Mouse (Mus musculus) CH12.LX (cell line): ENCODE data around the gene Tnfsf13b. TPM values are rescaled to one million over a fixed set of nuclear protein-coding genes. Genes with fewer than 3 reads are reported as not detected.

Source experiments
- DNase-seq: peaks from one replicate; pipeline ENCODE4 v3.0.0-alpha.2; 2013; ENCODE audit errors: extremely low read depth
- H3K27ac ChIP-seq: 2 replicates; pipeline ENCODE4 v1.5.1; 2012; ENCODE audit warnings: low read depth, mild to moderate bottlenecking, control low read depth, moderate library complexity; ENCODE audit not compliant: insufficient read depth
- H3K27me3 ChIP-seq: replicated peaks from 2 replicates; pipeline ENCODE3; 2012; ENCODE audit warnings: inconsistent platforms
- H3K36me3 ChIP-seq, 2 experiments: replicated peaks in 1 of 2; 2 replicates each; pipeline versions ENCODE3 to v1.6.1; 2012; ENCODE audit warnings: inconsistent platforms in 1 of 2, low read length in 1 of 2, mild to moderate bottlenecking in 1 of 2, mixed read lengths in 1 of 2, moderate library complexity in 1 of 2; ENCODE audit not compliant: control insufficient read depth in 1 of 2, insufficient read depth in 1 of 2
- H3K4me1 ChIP-seq, 2 experiments: 2 replicates each; pipeline ENCODE4 v1.6.1; 2012; ENCODE audit warnings: inconsistent platforms in 1 of 2, moderate library complexity in 1 of 2; ENCODE audit not compliant: insufficient read depth in 2 of 2, control insufficient read depth in 1 of 2
- H3K4me2 ChIP-seq: 2 replicates; pipeline ENCODE4 v1.6.1; 2012; ENCODE audit warnings: low read depth, mild to moderate bottlenecking, control low read depth; ENCODE audit not compliant: poor library complexity, insufficient read depth, severe bottlenecking
- H3K4me3 ChIP-seq, 3 experiments: fragments of 150-350 bp in 1 of 3; sonication (generic) in 1 of 3; replicated peaks in 1 of 3; 2 replicates each; pipeline versions ENCODE3 to v1.5.1; 2011 to 2012; ENCODE audit warnings: low read depth in 2 of 3, low read length in 2 of 3, mild to moderate bottlenecking in 2 of 3, moderate library complexity in 2 of 3, control low read depth in 1 of 3, improper control_type of control experiment in 1 of 3, inconsistent platforms in 1 of 3, mixed read lengths in 1 of 3; ENCODE audit not compliant: poor library complexity in 1 of 3
- H3K79me2 ChIP-seq: replicated peaks from 2 replicates; pipeline ENCODE4 v1.6.1; 2012; ENCODE audit warnings: mild to moderate bottlenecking, moderate library complexity; ENCODE audit not compliant: control insufficient read depth, poor library complexity, insufficient read depth, severe bottlenecking; ENCODE audit errors: extremely low read depth
- H3K9ac ChIP-seq: 2 replicates; pipeline ENCODE4 v1.6.1; 2012; ENCODE audit warnings: low read depth, mild to moderate bottlenecking, control low read depth, moderate library complexity; ENCODE audit not compliant: insufficient read depth
- H3K9me3 ChIP-seq: replicated peaks from 2 replicates; pipeline ENCODE3; 2012; ENCODE audit warnings: low read length, inconsistent platforms, mixed read lengths
- BHLHE40 ChIP-seq: IDR thresholded peaks from 2 replicates; pipeline ENCODE4 v1.6.1; 2011; ENCODE audit warnings: mild to moderate bottlenecking, low read depth, low read length, improper control_type of control experiment
- CTCF ChIP-seq, 2 experiments: IDR thresholded peaks in 1 of 2; conservative IDR thresholded peaks in 1 of 2; 2 replicates each; pipeline ENCODE4 v1.5.1; 2011 to 2012; ENCODE audit warnings: low read depth in 2 of 2, low read length in 2 of 2, improper control_type of control experiment in 1 of 2, inconsistent platforms in 1 of 2, mild to moderate bottlenecking in 1 of 2, moderate library complexity in 1 of 2
- ELF1 ChIP-seq: IDR thresholded peaks from 2 replicates; pipeline ENCODE4 v1.6.1; 2014; ENCODE audit warnings: low read depth, mild to moderate bottlenecking, inconsistent platforms, low read length, improper control_type of control experiment
- EP300 ChIP-seq: IDR thresholded peaks from 2 replicates; pipeline ENCODE4 v1.6.1; 2011; ENCODE audit warnings: low read length, improper control_type of control experiment
- ETS1 ChIP-seq: conservative IDR thresholded peaks from 2 replicates; pipeline ENCODE4 v1.6.1; 2012; ENCODE audit warnings: low read depth, mild to moderate bottlenecking, inconsistent platforms, low read length, improper control_type of control experiment, moderate library complexity
- GABPA ChIP-seq: IDR thresholded peaks from 2 replicates; pipeline ENCODE4 v1.6.1; 2012; ENCODE audit warnings: low read depth, low read length, improper control_type of control experiment, inconsistent platforms; ENCODE audit not compliant: insufficient replicate concordance
- JUN ChIP-seq: IDR thresholded peaks from 2 replicates; pipeline ENCODE4 v1.6.1; 2011; ENCODE audit warnings: low read depth, mild to moderate bottlenecking, low read length, improper control_type of control experiment, moderate library complexity; ENCODE audit not compliant: insufficient read depth
- KAT2A ChIP-seq: IDR thresholded peaks from 2 replicates; pipeline ENCODE4 v1.6.1; 2012; ENCODE audit warnings: low read length, improper control_type of control experiment, inconsistent platforms; ENCODE audit not compliant: insufficient replicate concordance
- MAFK ChIP-seq: IDR thresholded peaks from 2 replicates; pipeline ENCODE4 v1.6.1; 2011; ENCODE audit warnings: low read length, improper control_type of control experiment; ENCODE audit not compliant: insufficient replicate concordance
- MEF2A ChIP-seq: IDR thresholded peaks from 2 replicates; pipeline ENCODE4 v1.6.1; 2014; ENCODE audit warnings: low read depth, mild to moderate bottlenecking, inconsistent platforms, low read length, improper control_type of control experiment, borderline replicate concordance
- POLR2A ChIP-seq: IDR thresholded peaks from 2 replicates; pipeline ENCODE4 v1.6.1; 2011; ENCODE audit warnings: low read depth, mild to moderate bottlenecking, improper control_type of control experiment, low read length
- RAD21 ChIP-seq: IDR thresholded peaks from 2 replicates; pipeline ENCODE4 v1.6.1; 2011; ENCODE audit warnings: low read depth, mild to moderate bottlenecking, low read length, improper control_type of control experiment, moderate library complexity
- SMC3 ChIP-seq: IDR thresholded peaks from 2 replicates; pipeline ENCODE4 v1.6.1; 2011; ENCODE audit warnings: low read depth, low read length, improper control_type of control experiment
- TCF12 ChIP-seq: IDR thresholded peaks from 2 replicates; pipeline ENCODE4 v1.6.1; 2014; ENCODE audit warnings: low read depth, mild to moderate bottlenecking, inconsistent platforms, low read length, improper control_type of control experiment
- ZC3H11A ChIP-seq: IDR thresholded peaks from 2 replicates; pipeline ENCODE4 v1.6.1; 2012; ENCODE audit warnings: low read depth, mild to moderate bottlenecking, inconsistent platforms, low read length, improper control_type of control experiment
- ZNF384 ChIP-seq: IDR thresholded peaks from 2 replicates; pipeline ENCODE4 v1.6.1; 2012; ENCODE audit warnings: low read depth, low read length, improper control_type of control experiment, inconsistent platforms
- dilution Hi-C: fragments of 300-500 bp; cut with MboI; formaldehyde crosslinking; loops from 2 replicates; pipeline ENCODE4 v1.14.3; 2020; ENCODE audit warnings: low sequenced_read_pairs; ENCODE audit not compliant: extremely low pct_unique_long_range_greater_than_20kb, extremely low pct_ligation_motif_present
- in situ Hi-C: fragments of 300-500 bp; cut with MboI; formaldehyde crosslinking; loops from 3 replicates; pipeline ENCODE4 v1.14.3; 2019; ENCODE audit warnings: low sequenced_read_pairs, low pct_ligation_motif_present, low pct_unique_long_range_greater_than_20kb, mixed read lengths
- polyA plus RNA-seq: library from polyadenylated mRNA; unstranded; fragments of >175 nt; gene quantifications from 2 replicates; pipeline ENCODE4 v1.2.1, GENCODE M21; 2012; ENCODE audit warnings: low read depth; ENCODE audit not compliant: insufficient read length
- total RNA-seq, 2 experiments: library from RNA; depleted of rRNA; stranded (reverse); fragments of 300-350 nt in 1 of 2; fragments of >200 nt in 1 of 2; gene quantifications; 2 replicates each; pipeline ENCODE4 v1.2.3; 2012 to 2014

Gene Tnfsf13b
- total and polyA plus RNA-seq, 3 experiments, result 0.04 to 2.5 (median 0.85) TPM

- in situ Hi-C loops, result loop anchor here (10.0 kb wide), 1 partner anchor 263 kb away; no protein-coding TSS in a partner anchor
- TF ChIP-seq MAFK (no peak), JUN (no peak)
- TF ChIP-seq, all 38 proteins: peak for 0
- DNase-seq, result no peak
- Histone ChIP-seq H3K9ac (no peak overlapping the region), H3K4me3 (no peak overlapping the region), H3K27me3 (peaks cover under 1% of the 10 kb centered on the region), H3K27ac (no peak overlapping the region), H3K79me2 (no peaks in the 10 kb centered on the region), H3K36me3 (no peaks in the 10 kb centered on the region), H3K4me2 (no peak overlapping the region), H3K9me3 (no peaks in the 10 kb centered on the region), H3K4me1 (peaks cover 0 to 4% of the 10 kb centered on the region in 2 experiments; a peak in 1 of 4 replicates)
- dilution Hi-C loops, result no loop called here
Observed at GRCm38 (mm10) chr8:10051576-10051975, 45.3 kb downstream of the Tnfsf13b start.

- in situ Hi-C loops (loop anchor here (10.0 kb wide), 1 partner anchor 261 kb away; no protein-coding TSS in a partner anchor), dilution Hi-C loops (no loop called here)
- no peak overlapping the region for H3K27ac ChIP-seq
- no peaks in the 10 kb centered on the region for H3K79me2 ChIP-seq
- peaks cover 0 to 4% of the 10 kb centered on the region in 2 experiments; a peak in 1 of 4 replicates for H3K4me1 ChIP-seq
- no peak overlapping the region for H3K9ac ChIP-seq
- H3K4me2 ChIP-seq, result no peak overlapping the region
- H3K4me3 ChIP-seq, result no peak overlapping the region
- peak; percentile 35 for DNase-seq
- H3K27me3 ChIP-seq, result peaks cover 2% of the 10 kb centered on the region
- H3K36me3 ChIP-seq, result no peaks in the 10 kb centered on the region
- no peak for TF ChIP-seq ZNF384
- no peak for TF ChIP-seq GABPA
- peak in 1 of 2 experiments; percentile 61; a peak in 3 of 4 replicates for TF ChIP-seq CTCF (conservative IDR thresholded peaks at IDR 0.05 in 1 of 2, IDR thresholded peaks at IDR 0.05 in 1 of 2; ENCODE audit: low read depth in 2 of 2, low read length in 2 of 2)
- TF ChIP-seq RAD21, result peak; percentile 60
- no peak for TF ChIP-seq EP300
- TF ChIP-seq ETS1, result no peak
- peak; percentile 40; the same call in 1 of the 2 replicates for TF ChIP-seq MEF2A
- TF ChIP-seq KAT2A, result no peak
- TF ChIP-seq ELF1, result no peak
- no peak for TF ChIP-seq ZC3H11A
- no peak for TF ChIP-seq BHLHE40
- TF ChIP-seq TCF12, result no peak
- TF ChIP-seq SMC3, result peak; percentile 45
- no peak for TF ChIP-seq POLR2A
- no peaks in the 10 kb centered on the region for H3K9me3 ChIP-seq
Observed at GRCm38 (mm10) chr8:10053571-10053990, 47.3 kb downstream of the Tnfsf13b start.
